Mouse (Mus musculus) stomach, embryonic 14.5 days (tissue): ENCODE measurements at regions not wholly inside any gene's neighbourhood (a gene's known extent, or its start where the extent isn't known, plus 50 kb on each side); places are given as distances from the start of the nearest gene placed in this dataset.

Experiments
- ATAC-seq: fragments of 200-750 bp; cut with Nextera tagmentation; 2 replicates; pipeline ENCODE4 v1.8.0; 2017; ENCODE audit warnings: low read depth, moderate TSS enrichment; ENCODE audit not compliant: insufficient number of reproducible peaks, insufficient read depth, low FRiP score
- H3K27ac ChIP-seq: fragments of 300-500 bp; sonication (generic); 2 replicates; pipeline ENCODE4 v1.5.1; 2014; ENCODE audit warnings: mild to moderate bottlenecking, low read length, moderate library complexity, mixed read lengths
- H3K27me3 ChIP-seq: fragments of 300-500 bp; sonication (generic); 2 replicates; pipeline ENCODE4 v1.6.1; 2014; ENCODE audit warnings: low read length, control low read depth, mixed read lengths; ENCODE audit not compliant: control insufficient read depth, insufficient read depth
- H3K36me3 ChIP-seq: fragments of 300-500 bp; sonication (generic); 2 replicates; pipeline ENCODE4 v1.6.1; 2014; ENCODE audit warnings: mild to moderate bottlenecking, control low read depth, low read length, moderate library complexity, mixed read lengths; ENCODE audit not compliant: control insufficient read depth, insufficient read depth
- H3K4me1 ChIP-seq: fragments of 300-500 bp; sonication (generic); 2 replicates; pipeline ENCODE4 v1.6.1; 2014; ENCODE audit warnings: low read length, control low read depth, mixed read lengths; ENCODE audit not compliant: control insufficient read depth, insufficient read depth
- H3K4me2 ChIP-seq: fragments of 300-500 bp; sonication (generic); replicated peaks from 2 replicates; pipeline ENCODE4 v1.6.1; 2014; ENCODE audit warnings: low read depth, low read length, control low read depth
- H3K4me3 ChIP-seq: fragments of 300-500 bp; sonication (generic); 2 replicates; pipeline ENCODE4 v1.5.1; 2014; ENCODE audit warnings: low read depth, low read length, control low read depth
- H3K9ac ChIP-seq: fragments of 300-500 bp; sonication (generic); replicated peaks from 2 replicates; pipeline ENCODE4 v1.6.1; 2014; ENCODE audit warnings: low read depth, mild to moderate bottlenecking, control low read depth, low read length, moderate library complexity, mixed read lengths
- H3K9me3 ChIP-seq: fragments of 300-500 bp; sonication (generic); 2 replicates; pipeline ENCODE4 v1.6.1; 2016; ENCODE audit warnings: low read depth, low read length, control low read depth; ENCODE audit not compliant: control insufficient read depth
- WGBS: fragments of 180-500 bp; shearing (Covaris S2); extraction: QIAGEN DNeasy Blood & Tissue Kit; methylation state at CpG from one replicate; pipeline ENCODE4 v1.1.7; 2014; 5-methylcytosine and 5-hydroxymethylcytosine counted together

- ATAC-seq: no peak
- Histone ChIP-seq H3K27me3 (no peaks in the 10 kb centered on the region), H3K36me3 (no peaks in the 10 kb centered on the region), H3K9ac (no peak overlapping the region), H3K27ac (no peak overlapping the region), H3K4me1 (no peaks in the 10 kb centered on the region), H3K4me3 (no peak overlapping the region), H3K9me3 (no peaks in the 10 kb centered on the region), H3K4me2 (no peak overlapping the region)
- 77% methylated on average over 1 of the region's 1 CpGs for WGBS
Observed at GRCm38 (mm10) chr11:82668026-82668425, 96.1 kb downstream of the Cct6b start.

- no peak overlapping the region for H3K9ac ChIP-seq
- 95% methylated on average over 1 of the region's 1 CpGs for WGBS
- no peaks in the 10 kb centered on the region for H3K36me3 ChIP-seq
- H3K4me3 ChIP-seq: no peak overlapping the region
- no peaks in the 10 kb centered on the region for H3K9me3 ChIP-seq
- H3K27me3 ChIP-seq: no peaks in the 10 kb centered on the region
- no peak overlapping the region for H3K4me2 ChIP-seq
- ATAC-seq: no peak
- H3K27ac ChIP-seq: no peak overlapping the region
- no peaks in the 10 kb centered on the region for H3K4me1 ChIP-seq
Observed at GRCm38 (mm10) chr11:82664076-82664475, 100.0 kb downstream of the Cct6b start.

GRCm38 (mm10) chr11:82662086-82662485, 102.0 kb downstream of the Cct6b start:
- H3K4me1 ChIP-seq: no peaks in the 10 kb centered on the region
- H3K4me2 ChIP-seq: no peak overlapping the region
- no peak overlapping the region for H3K27ac ChIP-seq
- H3K36me3 ChIP-seq: no peaks in the 10 kb centered on the region
- H3K9me3 ChIP-seq: no peaks in the 10 kb centered on the region
- no peak for ATAC-seq
- 29% methylated on average over 3 of the region's 3 CpGs for WGBS
- H3K27me3 ChIP-seq: no peaks in the 10 kb centered on the region
- no peak overlapping the region for H3K4me3 ChIP-seq
- no peak overlapping the region for H3K9ac ChIP-seq

GRCm38 (mm10) chr11:82651751-82652150, 112.4 kb downstream of the Cct6b start:
- 18% methylated on average over 5 of the region's 5 CpGs for WGBS
- no peaks in the 10 kb centered on the region for H3K9me3 ChIP-seq
- no peak overlapping the region for H3K27ac ChIP-seq
- no peak overlapping the region for H3K9ac ChIP-seq
- H3K4me2 ChIP-seq: no peak overlapping the region
- no peaks in the 10 kb centered on the region for H3K27me3 ChIP-seq
- H3K36me3 ChIP-seq: no peaks in the 10 kb centered on the region
- no peak; the same call in 1 of the 2 replicates for ATAC-seq
- no peak overlapping the region for H3K4me3 ChIP-seq
- no peaks in the 10 kb centered on the region for H3K4me1 ChIP-seq

GRCm38 (mm10) chr11:82638513-82638912, 125.6 kb downstream of the Cct6b start:
- Histone ChIP-seq H3K4me3 (no peak overlapping the region), H3K9me3 (no peaks in the 10 kb centered on the region), H3K27ac (no peak overlapping the region), H3K9ac (no peak overlapping the region), H3K36me3 (no peaks in the 10 kb centered on the region), H3K27me3 (no peaks in the 10 kb centered on the region), H3K4me2 (no peak overlapping the region), H3K4me1 (no peaks in the 10 kb centered on the region)
- no peak for ATAC-seq
- WGBS: 38% methylated on average over 4 of the region's 4 CpGs

- H3K27ac ChIP-seq: no peak overlapping the region
- H3K4me3 ChIP-seq: no peak overlapping the region
- no peaks in the 10 kb centered on the region for H3K4me1 ChIP-seq
- no peaks in the 10 kb centered on the region for H3K9me3 ChIP-seq
- no peak overlapping the region for H3K9ac ChIP-seq
- H3K27me3 ChIP-seq: no peaks in the 10 kb centered on the region
- no peak for ATAC-seq
- no peak overlapping the region for H3K4me2 ChIP-seq
- H3K36me3 ChIP-seq: no peaks in the 10 kb centered on the region
- WGBS: 92% methylated on average over 1 of the region's 1 CpGs
Observed at GRCm38 (mm10) chr11:82632191-82632590, 131.9 kb downstream of the Cct6b start.

GRCm38 (mm10) chr11:82631387-82631786, 132.7 kb downstream of the Cct6b start:
- H3K4me2 ChIP-seq: no peak overlapping the region
- no peak for ATAC-seq
- H3K36me3 ChIP-seq: no peaks in the 10 kb centered on the region
- no peak overlapping the region for H3K4me3 ChIP-seq
- no peaks in the 10 kb centered on the region for H3K9me3 ChIP-seq
- H3K27me3 ChIP-seq: no peaks in the 10 kb centered on the region
- WGBS: 36% methylated on average over 4 of the region's 4 CpGs
- H3K27ac ChIP-seq: no peak overlapping the region
- no peak overlapping the region for H3K9ac ChIP-seq
- H3K4me1 ChIP-seq: no peaks in the 10 kb centered on the region

- Histone ChIP-seq H3K4me3 (no peak overlapping the region), H3K9me3 (no peaks in the 10 kb centered on the region), H3K4me2 (no peak overlapping the region), H3K27me3 (no peaks in the 10 kb centered on the region), H3K9ac (no peak overlapping the region), H3K4me1 (no peaks in the 10 kb centered on the region), H3K27ac (no peak overlapping the region), H3K36me3 (no peaks in the 10 kb centered on the region)
- 47% methylated on average over 7 of the region's 7 CpGs for WGBS
- ATAC-seq: no peak
Observed at GRCm38 (mm10) chr11:82626501-82627111, 137.5 kb downstream of the Cct6b start.

GRCm38 (mm10) chr11:82621061-82621460, 143.1 kb downstream of the Cct6b start:
- 89% methylated on average over 10 of the region's 10 CpGs for WGBS
- no peak for ATAC-seq

More at GRCm38 (mm10) chr11:82621061-82621460, 143.1 kb downstream of the Cct6b start:
- H3K27ac ChIP-seq: no peak overlapping the region
- no peak overlapping the region for H3K4me2 ChIP-seq
- H3K4me3 ChIP-seq: no peak overlapping the region
- H3K36me3 ChIP-seq: no peaks in the 10 kb centered on the region
- no peaks in the 10 kb centered on the region for H3K27me3 ChIP-seq
- no peaks in the 10 kb centered on the region for H3K4me1 ChIP-seq
- no peaks in the 10 kb centered on the region for H3K9me3 ChIP-seq
- H3K9ac ChIP-seq: no peak overlapping the region
